Mouse (Mus musculus) fat pad, adult 2 months (tissue): ENCODE data around the gene Spef1.
"Not testable (repeated sequence)": the region's sequence is repeated elsewhere in the genome, so short reads cannot be mapped to it uniquely, and the experiment has no call there.

Experiments
- DNase-seq: peaks from one replicate; pipeline ENCODE4 v3.0.0-alpha.2; 2011; ENCODE audit warnings: low read depth, low spot score; ENCODE audit errors: extremely low read depth

Spef1 gene

DNA sequence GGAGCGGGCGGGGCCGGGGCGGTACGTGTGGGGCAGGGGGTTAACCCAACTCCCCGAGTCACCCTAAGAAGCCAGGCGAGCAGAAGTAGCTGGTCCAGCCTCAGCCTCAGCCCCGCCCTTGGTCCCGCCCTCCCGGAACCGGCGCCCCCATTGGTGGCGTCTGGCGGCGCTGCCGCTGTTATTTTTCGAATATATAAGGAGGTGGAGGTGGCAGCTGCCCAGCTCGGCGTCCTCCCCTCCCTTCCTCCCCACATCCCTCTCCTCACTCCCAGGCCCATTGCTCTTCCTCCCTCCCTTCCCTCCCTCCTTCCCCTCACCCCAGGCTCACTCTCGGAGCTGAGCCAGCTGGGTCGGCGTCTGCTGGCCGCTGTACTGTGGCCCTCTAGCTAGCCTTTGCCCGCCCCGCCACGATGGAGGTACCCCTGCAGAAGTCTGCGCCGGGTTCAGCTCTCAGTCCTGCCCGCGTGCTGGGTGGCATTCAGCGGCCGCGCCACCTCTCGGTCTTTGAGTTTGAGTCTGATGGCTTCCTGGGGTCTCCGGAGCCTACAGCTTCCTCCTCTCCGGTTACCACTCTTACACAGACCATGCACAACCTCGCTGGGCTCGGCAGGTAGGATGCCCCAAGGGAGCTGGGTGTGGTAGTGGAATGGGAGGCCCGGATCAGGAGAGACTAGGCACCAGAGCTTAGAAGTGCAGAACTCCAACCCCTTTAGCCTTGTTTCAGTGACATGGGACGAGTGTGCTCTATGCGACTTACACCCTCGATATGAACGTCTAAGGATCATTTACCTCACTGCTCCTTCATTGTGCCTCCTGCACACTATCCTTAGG, at the start of gene Spef1, which contains the start of gene Cdc25b:
Gene Spef1 (minus strand): TSS at position 512 of the 831 bp plus-strand sequence.
Gene Cdc25b (plus strand): TSS at position 179 of the 831 bp plus-strand sequence.
- DNase-seq, result no peak

DNA sequence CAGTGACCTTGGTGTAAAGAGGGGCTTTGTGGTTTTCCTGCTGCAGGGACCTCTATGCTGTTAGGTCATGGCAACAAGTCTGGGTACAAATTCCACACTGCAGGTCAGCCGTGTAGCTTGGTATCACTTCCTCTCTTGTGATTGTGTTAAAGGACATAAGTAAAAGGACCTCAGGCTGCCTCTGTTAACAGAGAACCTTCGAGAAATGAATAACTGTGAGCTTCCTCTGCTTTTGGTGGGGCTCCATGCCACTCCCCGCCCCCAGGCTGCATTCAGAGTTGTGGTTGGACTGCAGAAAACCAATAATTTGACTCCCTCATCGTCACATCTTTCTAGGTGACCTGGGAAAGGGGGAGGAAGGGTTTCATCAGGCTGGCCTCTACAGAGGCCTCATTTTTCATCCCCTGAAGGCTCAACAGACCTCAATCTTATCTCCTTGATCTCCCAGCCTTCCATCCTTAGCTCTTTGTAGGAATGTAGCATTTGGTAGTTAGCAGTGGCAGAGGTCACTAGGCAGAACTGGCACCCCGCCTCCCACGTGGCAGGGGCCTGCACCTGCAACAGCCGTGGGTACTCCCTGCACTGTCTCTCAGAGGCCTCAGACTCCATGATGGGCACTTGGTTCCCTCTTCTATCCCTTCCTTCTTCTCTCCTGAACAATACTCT, 48.0 kb upstream of the Spef1 start:
- no peak for DNase-seq

DNA sequence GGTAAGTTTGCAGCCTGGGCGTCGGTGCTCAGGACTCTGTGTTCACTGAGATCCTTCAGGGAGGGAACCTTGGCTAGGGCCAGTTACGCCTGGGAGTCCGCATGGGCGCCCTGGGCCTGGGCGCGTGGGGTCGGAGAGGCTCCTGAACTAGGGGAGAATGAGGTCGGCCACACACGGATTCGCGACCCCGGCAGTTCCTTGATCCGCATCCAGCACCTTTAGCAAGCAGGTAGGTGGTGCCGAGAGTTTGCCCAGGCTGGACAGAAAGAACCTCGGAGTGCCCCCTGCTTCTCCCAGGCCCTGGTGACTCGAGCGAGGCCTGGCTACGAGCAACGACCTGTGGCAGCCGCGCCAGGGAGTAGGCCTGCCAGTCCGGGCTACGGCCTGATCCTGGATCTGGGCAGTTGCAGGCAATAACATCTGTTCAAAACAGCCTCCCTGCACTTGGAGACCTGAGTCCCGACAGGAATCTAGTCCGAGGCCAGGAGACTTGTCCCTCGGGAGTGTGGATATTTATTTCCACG, 47.1 kb upstream of the Spef1 start:
- no peak for DNase-seq

DNA sequence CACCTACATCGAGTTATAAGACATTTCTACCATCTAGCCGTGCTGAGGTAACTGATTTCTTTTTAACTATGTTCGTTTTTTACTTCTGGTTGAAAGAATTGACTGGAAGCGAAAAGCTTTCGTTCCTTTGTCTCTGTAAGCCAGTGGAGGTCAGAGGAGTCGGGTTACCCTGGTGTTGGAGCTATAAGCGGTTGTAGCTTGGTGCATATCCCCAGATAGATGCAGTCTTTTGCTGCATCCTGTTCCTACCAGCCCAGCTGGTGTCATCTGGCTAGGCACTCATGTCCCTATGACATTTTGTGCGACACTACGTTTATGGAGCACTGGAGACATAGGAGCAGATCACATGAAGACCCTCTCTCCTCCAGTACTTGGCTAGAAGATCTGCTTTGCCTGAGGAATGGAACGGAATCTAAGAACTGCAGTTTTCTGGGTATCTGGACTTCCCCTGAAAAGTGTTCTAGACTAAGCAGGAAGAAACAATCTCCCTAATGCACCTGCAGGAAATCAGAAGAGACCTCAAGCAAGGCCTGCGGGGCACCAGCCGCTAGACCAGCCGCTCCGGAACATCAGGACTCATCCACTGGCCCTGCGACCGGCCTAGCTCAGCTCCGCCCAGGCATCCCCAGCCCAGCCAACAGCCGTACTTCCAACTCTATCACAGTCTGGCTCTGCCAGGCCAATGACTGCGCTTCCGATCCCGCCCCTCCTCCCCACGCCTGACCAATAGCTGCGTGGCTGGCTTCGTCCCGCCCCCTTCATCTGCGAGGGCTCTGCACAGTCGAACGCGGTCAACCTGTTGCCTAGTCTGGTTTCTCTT, 46.4 kb upstream of the Spef1 start, which contains the start of gene Mavs:
Gene Mavs (plus strand): TSS at position 757 of the 820 bp plus-strand sequence.
- DNase-seq, result peak; percentile 73

DNA sequence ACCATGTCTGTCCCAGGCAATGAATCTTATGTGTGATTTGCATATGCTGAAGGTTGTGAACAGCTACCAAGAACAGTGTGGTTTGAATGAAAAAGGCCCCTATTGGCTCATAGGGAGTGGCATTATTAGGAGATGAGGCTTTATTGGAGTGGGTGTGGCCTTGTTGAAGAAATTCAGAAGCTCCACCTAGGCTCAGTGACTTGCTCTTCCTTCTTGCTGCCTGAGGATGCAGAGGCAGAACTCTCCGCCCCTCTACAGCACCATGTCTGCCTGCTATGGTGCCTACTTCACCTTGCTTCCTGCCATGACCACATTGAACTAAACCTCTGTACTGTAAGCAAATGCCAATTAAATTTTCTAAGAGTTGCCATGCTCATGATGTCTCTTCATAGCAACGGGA, 45.5 kb upstream of the Spef1 start:
- no peak for DNase-seq

GRCm38 (mm10) chr2:131227243-131227642, 40.2 kb upstream of the Spef1 start:
- DNase-seq, result no peak

GRCm38 (mm10) chr2:131226669-131227068, 39.6 kb upstream of the Spef1 start:
- DNase-seq, result not testable (repeated sequence)

DNA sequence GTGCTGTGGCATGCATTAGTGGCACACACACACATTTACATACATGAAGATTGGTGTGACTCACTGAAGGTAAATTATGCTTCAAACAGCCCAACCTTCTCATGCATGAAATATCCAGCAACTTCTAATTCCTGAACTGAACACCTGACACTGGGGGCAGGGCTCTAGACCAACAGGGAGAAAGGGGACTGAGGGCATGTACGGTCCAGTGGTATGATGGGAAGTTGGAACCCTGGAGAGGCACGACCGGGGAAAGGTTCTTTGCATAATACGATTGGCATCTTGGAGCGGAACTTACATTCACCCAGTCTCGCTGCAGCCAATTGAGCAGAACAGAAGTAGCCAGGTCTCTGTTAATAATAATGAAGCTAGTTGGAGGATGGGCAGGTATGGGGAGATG, 38.1 kb upstream of the Spef1 start:
- DNase-seq, result no peak

GRCm38 (mm10) chr2:131223569-131223968, 36.5 kb upstream of the Spef1 start:
- no peak for DNase-seq

DNA sequence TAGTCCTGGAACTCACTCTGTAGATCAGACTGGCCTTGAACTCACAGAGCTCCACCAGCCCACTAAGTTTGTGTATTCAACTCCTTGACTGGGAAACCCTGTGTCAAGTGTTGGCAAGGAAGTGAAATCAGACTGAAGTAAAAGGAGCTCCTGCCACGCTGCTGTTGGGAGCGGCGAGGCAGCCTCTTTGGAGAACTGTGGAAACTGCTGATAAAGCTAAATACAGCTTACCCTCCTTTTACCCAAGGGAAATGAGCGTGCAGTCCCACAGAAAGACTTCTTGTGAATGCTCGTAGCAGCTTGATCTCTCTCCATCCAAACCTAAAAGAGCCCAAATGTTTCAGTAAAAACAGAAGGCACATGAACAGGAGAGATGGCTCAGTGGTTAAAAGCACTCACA, 35.5 kb upstream of the Spef1 start:
- no peak for DNase-seq

- no peak for DNase-seq
These were observed 34.9 kb upstream of the Spef1 start for GRCm38 (mm10) chr2:131221853-131222515.

DNA sequence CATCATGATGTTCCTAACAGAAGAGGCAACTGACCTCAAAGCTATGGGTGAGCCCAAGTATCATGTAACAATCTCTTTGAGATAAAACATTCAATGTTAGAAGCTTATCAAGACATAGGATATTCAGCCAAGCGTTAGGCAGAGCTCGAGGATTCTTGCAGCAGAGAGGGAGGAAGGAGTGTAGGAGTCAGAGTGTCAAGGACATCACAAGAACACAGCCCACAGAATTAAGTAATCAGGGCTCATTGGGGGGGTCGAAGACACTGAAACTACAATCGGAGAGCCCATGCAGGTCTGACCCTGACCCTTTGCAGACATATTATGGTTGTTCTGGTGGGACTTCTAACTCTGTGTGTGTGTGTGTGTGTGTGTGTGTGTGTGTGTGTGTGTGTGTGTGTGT, 32.9 kb upstream of the Spef1 start:
- no peak for DNase-seq

DNA sequence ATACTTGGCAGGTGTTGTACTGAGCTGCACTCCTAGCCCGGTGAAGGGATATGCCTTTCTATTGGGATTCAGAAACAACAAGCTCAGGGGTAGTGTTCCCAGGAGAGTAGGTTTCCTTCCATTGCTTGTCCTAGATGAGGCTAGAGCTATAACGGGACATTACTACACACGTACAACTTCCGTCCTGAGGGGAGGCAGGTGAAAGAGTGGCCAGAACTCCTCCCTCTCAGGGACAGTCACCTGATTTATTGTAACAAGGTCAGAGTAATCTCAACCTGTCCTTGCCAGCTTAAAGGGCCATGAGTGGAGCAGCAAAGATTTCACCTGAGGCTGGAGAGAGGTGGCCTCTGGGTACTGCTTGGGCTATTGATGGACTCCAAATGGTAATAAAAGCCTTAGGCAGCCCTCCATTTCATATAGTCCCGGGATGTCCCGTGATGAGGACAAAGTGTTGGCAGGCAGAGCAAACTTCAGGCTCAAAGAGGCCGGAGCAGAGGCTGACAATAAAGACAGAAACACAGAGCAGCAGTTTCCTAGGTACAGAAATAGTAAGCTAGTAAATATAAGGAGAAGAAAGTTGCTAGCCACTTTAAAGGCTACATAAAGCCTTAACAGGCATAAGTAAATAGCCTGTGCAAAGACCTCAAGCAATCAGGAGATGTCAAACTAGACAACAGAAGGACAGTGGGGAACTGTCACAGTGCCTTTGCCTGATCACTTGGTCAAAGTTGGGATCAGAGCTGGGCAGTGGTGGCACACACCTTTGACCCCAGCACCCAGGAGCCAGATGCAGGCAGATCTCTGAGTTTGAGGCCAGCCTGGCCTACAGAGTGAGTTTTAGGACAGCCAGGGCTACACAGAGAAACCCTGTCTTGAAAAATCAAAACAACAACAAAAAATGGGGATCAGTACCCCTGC, 29.1 kb upstream of the Spef1 start:
- no peak for DNase-seq

DNA sequence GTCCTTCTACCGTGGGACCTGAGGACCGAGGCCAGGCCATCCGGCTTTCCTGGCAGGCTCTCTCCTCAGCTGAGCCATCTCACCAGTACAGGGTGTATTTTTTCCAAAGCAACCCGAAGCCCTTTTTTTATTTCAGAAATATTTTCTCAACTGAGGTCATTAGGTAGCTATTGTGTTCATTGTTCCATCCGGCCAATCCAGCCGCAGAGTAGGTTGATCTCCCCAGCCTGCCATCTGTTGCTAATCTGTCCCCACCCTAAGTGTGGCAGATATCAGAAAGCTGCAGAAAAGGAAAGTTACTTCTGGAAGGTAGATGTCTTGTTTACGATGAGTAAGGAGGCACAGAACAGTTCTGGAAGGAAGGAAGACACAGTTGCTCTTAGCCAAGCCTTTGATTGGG, 26.7 kb upstream of the Spef1 start:
- no peak for DNase-seq

GRCm38 (mm10) chr2:131211026-131211615, 24.0 kb upstream of the Spef1 start:
- DNase-seq, result no peak

DNA sequence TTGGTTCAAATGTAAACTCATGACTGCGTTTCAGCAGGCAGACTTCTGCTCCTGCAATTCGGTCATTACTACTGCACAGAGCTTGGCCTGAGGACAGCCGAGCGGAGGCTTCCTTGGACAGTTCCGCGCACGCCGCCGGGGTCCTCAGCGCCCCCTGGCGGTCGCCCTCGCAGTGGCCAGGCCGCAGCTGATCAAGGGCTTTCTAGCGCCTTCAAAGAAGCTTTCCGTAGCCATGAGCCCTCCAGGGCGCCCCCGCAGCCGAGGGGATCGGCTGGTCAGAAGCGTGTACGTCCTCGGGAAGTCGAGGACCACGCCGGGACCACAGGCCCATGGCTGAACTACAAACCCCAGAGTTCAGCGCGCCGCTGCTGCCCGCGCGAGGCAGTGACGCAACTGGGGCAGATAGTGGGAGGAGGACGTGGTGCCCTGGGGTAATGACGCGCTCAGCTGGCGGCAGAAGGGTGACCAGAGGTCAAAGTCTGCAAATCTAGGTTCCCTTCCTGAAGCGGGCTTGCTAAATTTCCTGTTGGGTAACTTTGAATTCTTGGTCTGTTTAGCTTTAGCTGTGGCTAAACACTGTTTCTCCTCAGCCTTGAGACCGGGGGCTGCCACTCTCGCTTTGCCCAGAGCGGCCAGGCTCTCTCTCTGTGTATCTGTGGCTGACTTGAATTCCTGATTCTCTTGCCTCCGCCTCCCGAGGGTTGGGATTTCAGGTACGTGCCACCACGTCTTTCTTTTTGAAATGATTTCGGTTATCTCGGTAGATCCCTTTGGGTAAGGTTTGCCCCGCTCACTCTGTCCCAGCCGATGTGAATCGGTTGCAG, 23.1 kb upstream of the Spef1 start:
- no peak for DNase-seq

DNA sequence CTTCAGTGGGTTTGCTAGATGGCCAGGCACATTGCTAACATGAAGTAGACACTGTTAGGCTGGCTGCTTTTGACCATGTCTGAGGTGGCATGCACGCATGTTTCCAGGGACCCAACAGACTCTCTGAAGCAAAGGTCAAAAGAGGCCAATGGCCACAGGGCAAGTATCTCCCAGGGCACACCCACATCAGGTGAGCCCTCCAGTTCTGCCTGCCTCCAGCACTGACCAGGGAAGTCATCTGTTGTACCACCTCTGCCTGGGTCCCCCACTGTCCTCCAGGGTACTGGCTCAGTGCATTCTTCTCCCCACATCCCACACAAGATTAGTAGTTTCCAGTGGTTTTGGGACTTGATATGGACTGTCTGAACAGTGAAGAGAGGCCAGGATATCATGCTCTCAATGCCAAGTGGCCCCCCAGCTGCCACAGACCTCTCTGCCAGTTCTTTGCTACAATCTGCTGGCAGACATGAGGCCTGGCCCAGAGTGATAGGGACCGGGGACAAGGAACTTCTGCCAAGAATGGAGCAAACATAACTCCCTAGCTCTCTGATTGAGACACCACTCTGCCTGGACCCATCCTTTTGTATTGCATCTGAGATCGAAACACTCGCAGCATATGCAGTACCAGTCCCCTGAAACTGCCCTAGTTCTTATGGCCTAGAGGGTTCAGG, 22.2 kb upstream of the Spef1 start:
- no peak for DNase-seq

DNA sequence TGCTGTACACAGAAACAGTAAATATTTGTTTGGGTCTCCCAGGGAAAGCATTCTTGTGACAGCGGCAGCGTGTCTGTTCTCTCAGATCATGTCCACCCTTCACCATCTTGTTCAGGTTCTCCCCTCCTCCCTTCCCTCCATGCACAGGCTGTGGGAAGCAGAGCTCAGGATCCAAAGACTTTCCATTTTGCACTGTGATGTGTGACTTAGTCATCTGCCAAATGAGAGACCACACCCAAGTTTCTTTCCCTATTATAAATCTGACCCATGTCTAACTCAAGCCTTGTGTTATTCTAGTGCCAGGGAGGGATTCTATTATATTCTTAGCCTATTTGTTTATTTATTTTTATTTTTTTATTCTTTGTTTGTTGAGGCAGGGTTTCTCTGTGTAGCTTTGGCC, 21.3 kb upstream of the Spef1 start:
- no peak for DNase-seq
